Mouse (Mus musculus): Measurements from ENCODE around the gene Pnpla7. TPM values are rescaled to one million over a fixed set of nuclear protein-coding genes. Genes with fewer than 3 reads are reported as not detected.

Gene Pnpla7
- polyA plus RNA-seq, 1 experiment: 10.4 TPM

GRCm38 (mm10) chr2:25065537-25065936 lies 89.7 kb downstream of the Pnpla7 start:
- no peak for TF ChIP-seq POLR2A (IDR thresholded peaks at IDR 0.05; ENCODE audit: low read depth, low read length)
- TF ChIP-seq CTCF (IDR thresholded peaks at IDR 0.05; ENCODE audit: borderline replicate concordance, insufficient read depth, low read length): no peak
- Histone ChIP-seq H3K4me1 (ENCODE audit: control insufficient read depth, insufficient read depth, low read length) (no peaks in the 10 kb centered on the region), H3K27ac (ENCODE audit: insufficient read depth, low read length) (no peak overlapping the region), H3K4me3 (ENCODE audit: insufficient read depth, low read length) (no peak overlapping the region)

GRCm38 (mm10) chr2:25066552-25066951 lies 90.7 kb downstream of the Pnpla7 start:
- Histone ChIP-seq H3K4me1 (ENCODE audit: control insufficient read depth, insufficient read depth, low read length) (no peaks in the 10 kb centered on the region), H3K4me3 (ENCODE audit: insufficient read depth, low read length) (no peak overlapping the region), H3K27ac (ENCODE audit: insufficient read depth, low read length) (no peak overlapping the region)
- TF ChIP-seq CTCF (IDR thresholded peaks at IDR 0.05; ENCODE audit: borderline replicate concordance, insufficient read depth, low read length) (no peak), POLR2A (IDR thresholded peaks at IDR 0.05; ENCODE audit: low read depth, low read length) (no peak)

- H3K4me1 ChIP-seq (ENCODE audit: control insufficient read depth, insufficient read depth, low read length): no peaks in the 10 kb centered on the region
- no peak for TF ChIP-seq CTCF (IDR thresholded peaks at IDR 0.05; ENCODE audit: borderline replicate concordance, insufficient read depth, low read length)
- no peak overlapping the region for H3K27ac ChIP-seq (ENCODE audit: insufficient read depth, low read length)
Observed at GRCm38 (mm10) chr2:25069537-25069936, 93.7 kb downstream of the Pnpla7 start.

DNA sequence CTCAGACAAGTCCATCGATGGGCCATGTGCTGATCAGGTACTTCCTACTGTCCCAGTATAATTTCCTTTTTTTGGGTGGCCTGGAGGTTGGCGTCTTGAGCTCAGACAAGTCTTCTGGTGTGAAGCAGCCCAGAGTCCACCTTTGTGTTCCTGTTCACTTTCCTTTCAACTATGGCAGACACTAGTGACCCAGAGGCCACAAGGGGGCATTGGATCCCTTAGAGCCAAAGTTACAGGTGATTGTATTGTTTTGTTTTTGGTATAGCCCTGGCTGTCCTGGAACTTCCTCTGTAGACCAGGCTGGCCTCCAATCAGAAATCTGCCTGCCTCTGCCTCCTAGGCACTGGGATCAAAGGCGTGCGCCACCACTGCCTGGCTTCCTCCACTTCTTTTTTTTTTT lies 96.6 kb downstream of the Pnpla7 start:
- Histone ChIP-seq H3K27ac (ENCODE audit: insufficient read depth, low read length) (no peak overlapping the region), H3K4me1 (ENCODE audit: control insufficient read depth, insufficient read depth, low read length) (no peaks in the 10 kb centered on the region), H3K4me3 (ENCODE audit: insufficient read depth, low read length) (no peak overlapping the region)
- no peak for TF ChIP-seq CTCF (IDR thresholded peaks at IDR 0.05; ENCODE audit: borderline replicate concordance, insufficient read depth, low read length)
- no peak for TF ChIP-seq POLR2A (IDR thresholded peaks at IDR 0.05; ENCODE audit: low read depth, low read length)

More at GRCm38 (mm10) chr2:25069537-25069936, 93.7 kb downstream of the Pnpla7 start:
- H3K4me3 ChIP-seq (ENCODE audit: insufficient read depth, low read length): no peak overlapping the region

DNA sequence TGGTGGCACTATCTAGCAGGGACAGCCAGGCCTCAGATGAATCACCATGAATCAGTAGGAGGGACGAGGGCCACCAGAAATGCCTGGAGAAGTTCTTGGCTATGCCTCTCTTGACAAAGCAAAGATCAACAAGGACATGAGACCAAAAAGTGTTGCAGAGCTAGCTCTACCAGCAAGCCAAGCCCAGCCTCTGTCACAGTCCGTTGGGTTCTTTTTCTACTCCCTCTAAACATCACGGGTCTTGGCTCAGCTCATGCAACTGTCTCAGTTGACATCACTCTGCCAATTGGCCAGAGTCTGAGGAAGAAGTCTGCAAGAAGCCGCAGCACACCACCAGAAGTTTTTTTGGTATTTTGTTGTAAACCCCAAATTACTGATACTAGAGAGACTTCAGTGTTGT lies 99.7 kb downstream of the Pnpla7 start:
- TF ChIP-seq CTCF (IDR thresholded peaks at IDR 0.05; ENCODE audit: borderline replicate concordance, insufficient read depth, low read length): no peak
- no peak for TF ChIP-seq POLR2A (IDR thresholded peaks at IDR 0.05; ENCODE audit: low read depth, low read length)
- Histone ChIP-seq H3K4me1 (ENCODE audit: control insufficient read depth, insufficient read depth, low read length) (no peaks in the 10 kb centered on the region), H3K27ac (ENCODE audit: insufficient read depth, low read length) (no peak overlapping the region), H3K4me3 (ENCODE audit: insufficient read depth, low read length) (no peak overlapping the region)

- no peak for TF ChIP-seq CTCF (IDR thresholded peaks at IDR 0.05; ENCODE audit: borderline replicate concordance, insufficient read depth, low read length)
- no peak for TF ChIP-seq POLR2A (IDR thresholded peaks at IDR 0.05; ENCODE audit: low read depth, low read length)
- Histone ChIP-seq H3K27ac (ENCODE audit: insufficient read depth, low read length) (no peak overlapping the region), H3K4me3 (ENCODE audit: insufficient read depth, low read length) (no peak overlapping the region), H3K4me1 (ENCODE audit: control insufficient read depth, insufficient read depth, low read length) (no peaks in the 10 kb centered on the region)
Observed at GRCm38 (mm10) chr2:25078967-25079366, 103.1 kb downstream of the Pnpla7 start.

GRCm38 (mm10) chr2:25080076-25080475 lies 104.2 kb downstream of the Pnpla7 start, which contains the start of gene Entpd8:
TSS of gene Entpd8 (plus strand) at chr2:25080304.
- Histone ChIP-seq H3K4me1 (ENCODE audit: control insufficient read depth, insufficient read depth, low read length) (no peaks in the 10 kb centered on the region), H3K27ac (ENCODE audit: insufficient read depth, low read length) (no peak within 1 kb of the TSS), H3K4me3 (ENCODE audit: insufficient read depth, low read length) (no peak within 1 kb of the TSS)
- no peak for TF ChIP-seq POLR2A (IDR thresholded peaks at IDR 0.05; ENCODE audit: low read depth, low read length)
- TF ChIP-seq CTCF (IDR thresholded peaks at IDR 0.05; ENCODE audit: borderline replicate concordance, insufficient read depth, low read length): no peak

DNA sequence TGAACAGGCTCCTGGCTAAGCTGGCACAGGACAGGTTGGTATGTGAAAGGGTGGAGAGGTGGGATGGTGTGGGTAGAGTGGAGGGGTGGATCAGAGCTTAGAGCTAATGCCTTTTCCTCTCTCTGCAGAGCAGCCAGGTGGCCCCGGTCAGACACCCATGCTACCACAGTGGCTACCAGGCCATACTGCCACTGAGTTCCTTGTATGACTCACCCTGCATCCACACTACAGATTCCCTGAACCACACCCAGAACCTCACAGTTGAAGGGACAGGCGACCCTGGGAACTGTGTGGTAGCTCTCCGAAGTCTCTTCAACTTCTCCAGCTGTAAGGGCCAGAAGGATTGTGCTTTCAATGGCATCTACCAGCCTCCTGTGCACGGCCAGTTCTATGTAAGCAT lies 107.9 kb downstream of the Pnpla7 start:
- TF ChIP-seq CTCF (IDR thresholded peaks at IDR 0.05; ENCODE audit: borderline replicate concordance, insufficient read depth, low read length) (no peak), POLR2A (IDR thresholded peaks at IDR 0.05; ENCODE audit: low read depth, low read length) (no peak)
- no peak overlapping the region for H3K27ac ChIP-seq (ENCODE audit: insufficient read depth, low read length)
- H3K4me1 ChIP-seq (ENCODE audit: control insufficient read depth, insufficient read depth, low read length): no peaks in the 10 kb centered on the region
- no peak overlapping the region for H3K4me3 ChIP-seq (ENCODE audit: insufficient read depth, low read length)

- Histone ChIP-seq H3K4me3 (ENCODE audit: insufficient read depth, low read length) (no peak overlapping the region), H3K4me1 (ENCODE audit: control insufficient read depth, insufficient read depth, low read length) (no peaks in the 10 kb centered on the region), H3K27ac (ENCODE audit: insufficient read depth, low read length) (no peak overlapping the region)
- TF ChIP-seq POLR2A (IDR thresholded peaks at IDR 0.05; ENCODE audit: low read depth, low read length) (no peak), CTCF (IDR thresholded peaks at IDR 0.05; ENCODE audit: borderline replicate concordance, insufficient read depth, low read length) (no peak)
Observed at GRCm38 (mm10) chr2:25085571-25085970, 109.7 kb downstream of the Pnpla7 start.

GRCm38 (mm10) chr2:25087842-25088241 lies 112.0 kb downstream of the Pnpla7 start:
- TF ChIP-seq POLR2A (IDR thresholded peaks at IDR 0.05; ENCODE audit: low read depth, low read length): no peak
- TF ChIP-seq CTCF (IDR thresholded peaks at IDR 0.05; ENCODE audit: borderline replicate concordance, insufficient read depth, low read length): no peak
- H3K4me1 ChIP-seq (ENCODE audit: control insufficient read depth, insufficient read depth, low read length): no peaks in the 10 kb centered on the region
- H3K4me3 ChIP-seq (ENCODE audit: insufficient read depth, low read length): no peak overlapping the region
- H3K27ac ChIP-seq (ENCODE audit: insufficient read depth, low read length): no peak overlapping the region

DNA sequence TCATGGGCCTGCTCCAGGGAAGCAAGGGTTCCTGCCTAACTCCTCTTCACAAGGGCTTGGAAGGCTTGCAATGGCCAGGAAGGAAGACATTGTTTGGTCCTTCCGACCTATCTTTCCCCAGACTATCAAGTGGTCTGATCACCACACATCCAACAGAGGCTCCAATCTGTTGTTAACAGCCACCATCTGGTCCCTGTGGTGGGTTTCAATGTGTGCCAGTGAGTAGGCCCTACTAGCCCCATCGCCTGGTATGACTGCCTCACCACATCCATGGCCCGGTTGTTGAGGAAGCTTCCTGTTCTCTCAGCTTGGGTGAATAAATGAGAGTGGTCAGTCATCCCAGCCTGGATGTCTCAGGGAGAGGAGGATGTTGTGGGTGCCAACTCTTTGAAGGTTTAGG lies 112.8 kb downstream of the Pnpla7 start:
- Histone ChIP-seq H3K27ac (ENCODE audit: insufficient read depth, low read length) (no peak overlapping the region), H3K4me3 (ENCODE audit: insufficient read depth, low read length) (no peak overlapping the region), H3K4me1 (ENCODE audit: control insufficient read depth, insufficient read depth, low read length) (no peaks in the 10 kb centered on the region)
- TF ChIP-seq POLR2A (IDR thresholded peaks at IDR 0.05; ENCODE audit: low read depth, low read length) (no peak), CTCF (IDR thresholded peaks at IDR 0.05; ENCODE audit: borderline replicate concordance, insufficient read depth, low read length) (no peak)
